Mouse (Mus musculus) heart, embryonic 11.5 days (tissue): ENCODE measurements at regions not wholly inside any gene's neighbourhood (a gene's known extent, or its start where the extent isn't known, plus 50 kb on each side); places are given as distances from the start of the nearest gene placed in this dataset.
A peak's percentile ranks its signal among the peaks of the same experiment; 100 is the strongest.

Source experiments
- ATAC-seq: fragments of 200-750 bp; cut with Nextera tagmentation; replicated peaks from 2 replicates; pipeline ENCODE4 v1.8.0; 2017; ENCODE audit warnings: moderate library complexity; ENCODE audit not compliant: insufficient number of reproducible peaks, low FRiP score, low TSS enrichment
- H3K27ac ChIP-seq: fragments of 300-500 bp; sonication (generic); 2 replicates; pipeline ENCODE4 v1.5.1; 2014; ENCODE audit warnings: mild to moderate bottlenecking, low read depth, low read length
- H3K27me3 ChIP-seq: fragments of 300-500 bp; sonication (generic); 2 replicates; pipeline ENCODE4 v1.6.1; 2014; ENCODE audit warnings: mild to moderate bottlenecking, low read length, mixed read lengths; ENCODE audit not compliant: control insufficient read depth, insufficient read depth
- H3K36me3 ChIP-seq: fragments of 300-500 bp; sonication (generic); 2 replicates; pipeline ENCODE4 v1.6.1; 2014; ENCODE audit warnings: mild to moderate bottlenecking, low read length, moderate library complexity, mixed read lengths; ENCODE audit not compliant: control insufficient read depth, insufficient read depth
- H3K4me1 ChIP-seq: fragments of 300-500 bp; sonication (generic); 2 replicates; pipeline ENCODE4 v1.6.1; 2014; ENCODE audit warnings: low read length; ENCODE audit not compliant: control insufficient read depth, insufficient read depth
- H3K4me2 ChIP-seq: fragments of 300-500 bp; sonication (generic); 2 replicates; pipeline ENCODE4 v1.6.1; 2014; ENCODE audit warnings: mild to moderate bottlenecking, moderate library complexity
- H3K4me3 ChIP-seq: fragments of 300-500 bp; sonication (generic); 2 replicates; pipeline ENCODE4 v1.5.1; 2014; ENCODE audit warnings: low read depth, low read length
- H3K9ac ChIP-seq: fragments of 300-500 bp; sonication (generic); 2 replicates; pipeline ENCODE4 v1.6.1; 2014; ENCODE audit warnings: mild to moderate bottlenecking, low read depth, low read length, moderate library complexity
- H3K9me3 ChIP-seq: fragments of 300-500 bp; sonication (generic); replicated peaks from 2 replicates; pipeline ENCODE4 v1.6.1; 2016; ENCODE audit warnings: low read length; ENCODE audit not compliant: control insufficient read depth
- WGBS: fragments of 180-500 bp; shearing (Covaris S2); extraction: QIAGEN DNeasy Blood & Tissue Kit; methylation state at CpG from one replicate; pipeline ENCODE4 v1.1.7; 2014; ENCODE audit not compliant: insufficient replicate concordance; 5-methylcytosine and 5-hydroxymethylcytosine counted together

DNA sequence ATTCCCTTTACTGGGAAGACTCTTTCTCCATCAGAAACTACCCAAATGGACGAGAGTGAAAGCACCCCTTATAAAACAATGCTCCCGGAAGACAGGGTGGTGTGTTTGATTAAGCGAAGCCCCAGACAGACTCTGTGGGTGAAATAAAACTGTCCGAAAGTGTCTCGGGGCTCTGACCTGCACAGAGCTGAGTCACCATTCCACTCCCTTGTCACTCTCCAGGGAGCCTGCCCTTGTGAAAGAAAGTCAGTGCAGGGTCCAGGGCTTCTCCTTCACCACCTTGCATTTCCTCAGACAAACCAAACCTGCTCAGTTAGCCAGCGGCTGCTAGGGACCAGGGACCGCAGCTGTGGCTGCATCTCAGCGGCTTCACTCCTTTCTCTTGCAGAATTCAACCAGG lies 222.3 kb upstream of the Irx3 start:
- WGBS, result 15% methylated on average over 8 of the region's 8 CpGs
- no peak overlapping the region for H3K9ac ChIP-seq

DNA sequence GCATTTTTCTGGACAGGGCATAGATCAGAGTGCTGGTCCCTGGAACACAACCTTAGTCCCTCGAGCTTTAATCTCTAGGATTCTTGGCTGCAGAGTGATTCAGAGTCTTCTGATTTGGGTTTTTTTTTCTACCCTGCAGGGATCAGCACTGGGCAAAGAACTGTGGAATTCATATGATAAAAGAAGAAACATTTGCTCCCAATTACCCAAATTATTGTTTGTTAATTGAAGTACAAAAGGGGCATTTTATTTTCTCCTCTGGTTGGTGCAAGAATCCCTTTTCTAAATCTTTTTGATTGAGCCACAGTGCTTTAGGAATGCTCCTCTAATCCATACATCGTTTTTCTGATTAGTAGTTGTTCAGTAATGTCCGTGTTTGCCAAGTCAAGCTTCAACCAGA lies 219.7 kb upstream of the Irx3 start:
- H3K4me1 ChIP-seq, result no peaks in the 10 kb centered on the region
- H3K27me3 ChIP-seq, result peaks cover 18% of the 10 kb centered on the region
- no peak overlapping the region for H3K9ac ChIP-seq
- H3K9me3 ChIP-seq, result no peaks in the 10 kb centered on the region
- H3K36me3 ChIP-seq, result no peaks in the 10 kb centered on the region
- no peak overlapping the region for H3K4me2 ChIP-seq
- no peak overlapping the region for H3K27ac ChIP-seq
- no peak overlapping the region for H3K4me3 ChIP-seq
- no peak for ATAC-seq
- 70% methylated on average over 3 of the region's 3 CpGs for WGBS

More for the DNA sequence above, 222.3 kb upstream of the Irx3 start:
- Histone ChIP-seq H3K4me2 (peak overlapping the region; percentile 7; the same call in 1 of the 2 replicates), H3K4me1 (no peaks in the 10 kb centered on the region), H3K36me3 (no peaks in the 10 kb centered on the region), H3K27ac (no peak overlapping the region), H3K9me3 (no peaks in the 10 kb centered on the region), H3K27me3 (peaks cover 30% of the 10 kb centered on the region), H3K4me3 (no peak overlapping the region)
- ATAC-seq, result no peak

DNA sequence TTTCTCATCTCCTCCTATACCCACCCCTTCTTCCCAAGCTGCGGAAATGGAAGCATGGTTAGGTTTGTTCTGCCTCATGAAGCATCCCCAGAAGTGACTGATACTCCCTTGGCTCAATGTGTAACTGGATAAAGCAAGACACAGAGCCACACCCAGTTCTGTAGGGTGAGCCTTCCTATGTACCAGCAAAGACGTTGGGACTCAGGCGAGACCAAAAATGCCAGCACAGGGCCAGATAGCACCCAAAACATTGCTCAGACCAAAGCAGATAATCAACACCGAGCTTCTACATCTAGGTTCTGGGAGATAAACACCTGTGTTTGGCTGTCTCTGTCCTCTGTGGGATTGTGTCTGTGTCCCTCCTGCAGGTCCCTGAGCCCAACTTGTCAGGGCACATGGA lies 212.8 kb upstream of the Irx3 start:
- H3K27me3 ChIP-seq, result peaks cover 16% of the 10 kb centered on the region; the same call in 1 of the 2 replicates
- 72% methylated on average over 4 of the region's 4 CpGs for WGBS
- no peak for ATAC-seq

DNA sequence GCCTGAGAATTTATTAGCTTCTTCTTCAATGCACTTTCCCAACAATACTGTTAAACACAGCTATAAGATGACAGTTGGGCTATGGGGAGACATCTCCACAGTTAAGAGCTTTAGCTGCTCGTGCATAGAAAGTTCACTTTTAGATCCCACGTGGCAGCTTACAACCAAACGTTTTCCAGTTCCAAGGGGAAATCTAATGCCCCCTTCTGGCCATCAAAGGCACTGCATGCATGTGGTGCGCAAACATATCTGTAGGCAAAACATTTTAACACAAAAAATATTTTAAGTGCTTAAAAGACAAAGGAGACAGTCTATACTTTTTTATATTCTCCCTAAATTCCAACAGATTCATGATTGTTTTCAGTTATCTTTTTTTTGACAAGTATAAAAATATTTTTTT lies 211.3 kb upstream of the Irx3 start:
- Histone ChIP-seq H3K4me3 (no peak overlapping the region), H3K4me2 (no peak overlapping the region), H3K27me3 (0 out of 2 replicates have a peak, but pooled peaks cover 13% of the 10 kb centered on the region), H3K36me3 (no peaks in the 10 kb centered on the region), H3K9ac (no peak overlapping the region), H3K4me1 (no peaks in the 10 kb centered on the region), H3K27ac (no peak overlapping the region), H3K9me3 (no peaks in the 10 kb centered on the region)
- WGBS, result 53% methylated on average over 4 of the region's 4 CpGs
- ATAC-seq, result no peak

More for the DNA sequence above, 212.8 kb upstream of the Irx3 start:
- Histone ChIP-seq H3K27ac (no peak overlapping the region), H3K4me2 (no peak overlapping the region), H3K9me3 (no peaks in the 10 kb centered on the region), H3K4me3 (no peak overlapping the region), H3K9ac (no peak overlapping the region), H3K4me1 (no peaks in the 10 kb centered on the region), H3K36me3 (no peaks in the 10 kb centered on the region)

DNA sequence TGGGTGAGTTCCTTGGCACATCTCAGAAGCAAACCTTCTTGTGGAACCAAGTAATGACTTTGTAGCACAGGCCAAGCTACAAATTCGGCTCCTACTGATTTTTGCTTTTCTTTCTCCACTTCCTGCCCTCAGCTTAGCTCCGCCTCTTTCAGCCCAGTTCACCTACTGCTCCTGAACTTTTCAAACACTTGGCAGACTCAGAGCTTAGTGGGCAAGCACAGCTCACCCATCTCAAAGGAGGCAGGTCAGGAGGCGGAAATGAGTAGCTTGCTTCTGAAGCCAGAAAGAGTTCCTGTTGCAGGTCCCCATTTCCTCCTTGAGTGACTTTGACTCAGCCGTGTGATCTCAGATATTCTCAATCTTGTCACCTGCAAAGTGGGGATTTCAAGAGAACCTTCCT lies 208.5 kb upstream of the Irx3 start:
- Histone ChIP-seq H3K27me3 (0 out of 2 replicates have a peak, but pooled peaks cover 5% of the 10 kb centered on the region), H3K36me3 (no peaks in the 10 kb centered on the region), H3K4me1 (no peaks in the 10 kb centered on the region), H3K9ac (no peak overlapping the region), H3K4me3 (no peak overlapping the region), H3K4me2 (no peak overlapping the region), H3K27ac (no peak overlapping the region), H3K9me3 (no peaks in the 10 kb centered on the region)
- WGBS, result 83% methylated on average over 4 of the region's 4 CpGs
- no peak for ATAC-seq

DNA sequence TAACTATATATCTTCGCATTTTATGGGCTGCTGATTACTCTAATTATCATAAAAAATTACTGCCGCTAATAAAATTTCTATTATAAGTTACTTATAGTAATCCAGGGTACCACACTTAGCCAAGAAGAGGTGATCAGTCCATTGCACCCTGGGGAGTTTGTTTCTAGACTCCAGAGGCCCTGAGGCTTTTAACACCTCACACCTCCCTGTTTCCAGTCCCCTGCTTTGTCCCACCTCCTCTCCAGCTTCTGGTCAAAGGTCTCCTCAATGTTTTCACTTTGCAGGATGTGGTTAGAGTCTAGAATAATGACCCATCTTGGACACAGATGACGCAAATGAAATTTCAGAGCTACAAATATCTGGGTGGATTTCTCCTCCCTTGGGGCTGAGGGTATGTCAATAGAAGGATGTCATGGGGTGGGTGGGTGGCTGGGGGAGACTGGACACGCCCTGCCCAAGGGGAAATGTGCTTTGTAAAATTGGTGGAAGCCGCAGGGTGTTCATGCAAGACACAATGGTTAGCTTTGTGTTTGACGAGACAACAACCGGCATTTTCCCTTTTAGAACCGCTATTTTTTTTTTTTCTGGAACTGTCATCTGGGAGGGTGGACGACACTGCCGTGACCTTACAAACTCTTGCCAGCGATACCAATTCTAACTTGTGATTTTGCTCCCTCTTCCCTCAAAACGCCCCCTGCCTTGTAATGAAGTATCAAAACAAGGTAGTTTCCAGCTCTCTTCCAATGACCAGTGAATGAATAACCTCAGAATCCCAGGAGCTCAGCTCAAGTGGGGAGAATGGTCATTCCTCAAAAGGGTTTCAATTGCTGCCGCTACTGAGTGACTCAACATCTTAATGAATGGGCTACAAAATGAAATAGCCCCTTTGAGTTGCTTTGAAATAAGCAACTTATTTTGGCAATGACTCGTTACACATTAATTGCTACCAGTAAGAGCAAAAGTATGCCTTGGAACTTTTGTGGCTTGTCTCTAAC lies 207.0 kb upstream of the Irx3 start:
- Histone ChIP-seq H3K4me2 (no peak overlapping the region), H3K27ac (no peak overlapping the region), H3K36me3 (no peaks in the 10 kb centered on the region), H3K4me1 (no peaks in the 10 kb centered on the region), H3K4me3 (no peak overlapping the region), H3K9ac (no peak overlapping the region), H3K9me3 (no peaks in the 10 kb centered on the region), H3K27me3 (0 out of 2 replicates have a peak, but pooled peaks cover 2% of the 10 kb centered on the region)
- WGBS, result 79% methylated on average over 14 of the region's 14 CpGs
- no peak for ATAC-seq

DNA sequence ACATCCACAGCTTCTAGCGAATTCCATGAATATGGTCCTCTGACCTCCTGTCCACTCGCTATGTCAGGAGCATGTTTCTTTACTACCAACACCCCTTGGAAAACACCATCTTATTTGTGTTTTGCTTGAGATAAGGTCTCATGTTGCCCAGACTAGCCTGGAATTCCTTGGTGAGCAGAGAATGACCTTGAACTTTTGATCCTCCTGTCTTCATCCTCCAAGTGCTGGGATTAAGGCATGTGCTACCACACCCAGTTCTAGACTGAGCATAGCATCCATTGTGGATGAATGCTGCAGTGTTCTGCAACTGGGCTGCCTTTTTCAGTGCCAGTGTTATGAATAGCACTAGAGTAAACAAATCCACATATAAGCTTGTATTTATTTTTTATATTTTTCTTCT lies 203.2 kb upstream of the Irx3 start:
- Histone ChIP-seq H3K9ac (no peak overlapping the region), H3K9me3 (no peaks in the 10 kb centered on the region), H3K27me3 (no peaks in the 10 kb centered on the region)

DNA sequence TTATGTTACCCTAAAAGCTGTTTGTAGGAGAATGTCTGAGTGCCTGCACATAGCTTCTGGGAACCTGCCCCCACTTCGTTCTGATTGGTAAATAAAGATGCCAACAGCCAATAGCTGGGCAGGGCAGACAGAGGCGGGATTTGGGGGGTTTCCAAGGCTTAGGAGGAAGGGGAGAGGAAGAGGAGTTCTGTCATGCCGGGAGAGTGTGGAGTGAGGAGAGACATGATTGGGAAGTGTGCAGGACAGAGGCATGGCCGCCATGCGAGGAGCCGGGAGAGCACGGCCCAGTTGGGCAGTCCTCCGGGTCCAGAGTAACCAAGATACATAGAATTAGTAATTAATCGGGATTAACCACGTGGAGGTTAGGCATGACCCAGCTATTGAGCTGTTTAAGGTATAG lies 202.7 kb upstream of the Irx3 start:
- no peak overlapping the region for H3K4me3 ChIP-seq

More for the DNA sequence above, 203.2 kb upstream of the Irx3 start:
- Histone ChIP-seq H3K4me2 (no peak overlapping the region), H3K4me3 (no peak overlapping the region), H3K4me1 (no peaks in the 10 kb centered on the region), H3K27ac (no peak overlapping the region), H3K36me3 (no peaks in the 10 kb centered on the region)
- no peak for ATAC-seq
- WGBS, result 78% methylated on average over 2 of the region's 2 CpGs

More for the DNA sequence above, 202.7 kb upstream of the Irx3 start:
- Histone ChIP-seq H3K4me2 (no peak overlapping the region), H3K27ac (no peak overlapping the region), H3K36me3 (no peaks in the 10 kb centered on the region), H3K27me3 (no peaks in the 10 kb centered on the region), H3K9me3 (no peaks in the 10 kb centered on the region), H3K4me1 (no peaks in the 10 kb centered on the region), H3K9ac (no peak overlapping the region)
- ATAC-seq, result no peak
- 54% methylated on average over 10 of the region's 10 CpGs for WGBS
